Mouse (Mus musculus): ENCODE data around the gene Slc17a2. TPM values are rescaled to one million over a fixed set of nuclear protein-coding genes. Genes with fewer than 3 reads are reported as not detected.

The Slc17a2 gene
- total RNA-seq, 2 experiments from 2014 or later, result not detected

- intact Hi-C loops (cut with DNase I), result no loop called here
Measured at GRCm38 (mm10) chr13:23868790-23869533, 62.2 kb downstream of the Slc17a2 start.

DNA sequence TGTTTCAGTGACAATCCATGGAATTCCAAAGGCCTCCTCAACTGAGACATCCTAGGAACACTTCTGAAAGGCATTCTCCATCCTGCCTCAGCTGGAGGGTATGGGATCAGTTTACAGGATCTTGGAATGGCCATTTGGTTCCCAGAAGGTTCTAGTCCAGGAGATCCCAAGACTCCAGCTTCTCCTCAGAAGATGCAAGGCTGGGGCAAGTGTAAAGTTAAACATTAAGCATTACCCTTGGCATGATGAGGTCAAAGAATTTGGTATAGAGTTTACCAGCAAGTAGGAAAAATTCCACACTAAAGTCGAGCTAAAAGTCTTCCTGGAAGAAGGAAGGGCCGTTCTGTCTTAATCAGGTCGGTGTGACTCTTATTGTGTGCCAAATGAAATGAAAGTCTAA lies 63.2 kb downstream of the Slc17a2 start:
- intact Hi-C loops (cut with DNase I), result no loop called here
- no peak for DNase-seq (ENCODE audit: low spot score in 2 of 2)

More at GRCm38 (mm10) chr13:23868790-23869533, 62.2 kb downstream of the Slc17a2 start:
- DNase-seq (ENCODE audit: low spot score in 2 of 2), result no peak

DNA sequence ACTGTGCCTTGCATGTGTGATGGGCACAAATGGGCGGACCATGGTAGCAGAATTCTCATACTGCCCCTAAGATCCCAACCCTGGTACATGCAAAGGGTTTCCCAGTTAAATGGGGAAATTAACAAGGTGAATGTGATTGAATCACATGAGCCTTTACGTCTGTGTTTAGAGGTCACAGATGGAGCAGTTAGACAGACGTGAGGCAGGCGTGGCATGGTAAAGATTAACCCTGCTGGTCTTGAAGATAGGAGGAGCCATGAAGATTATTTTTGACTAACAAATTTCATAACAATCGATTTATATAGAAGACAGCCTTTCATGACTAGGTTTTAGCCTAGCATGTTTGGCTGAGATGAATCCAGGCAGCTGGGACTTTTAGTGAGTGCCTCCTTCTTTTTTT lies 66.3 kb downstream of the Slc17a2 start:
- intact Hi-C loops (cut with DNase I), result no loop called here
- DNase-seq (ENCODE audit: low spot score in 2 of 2), result no peak

Other genes starting within 250 kb of the Slc17a2 start
- gene Hist1h3e, start 244.6 kb upstream of the Slc17a2 start, total RNA-seq (2021), result 10 to 100 TPM; 46.6 to 51.6 TPM
- gene Hist1h2ae, start 235.8 kb upstream of the Slc17a2 start, total RNA-seq (2021), result 1 to 10 TPM; 6.2 to 7.8 TPM
- gene Hist1h2bg, start 235.6 kb upstream of the Slc17a2 start, total RNA-seq (2021), result 10 to 100 TPM; 86.3 to 99.7 TPM
- gene Hist1h2bf, start 232.8 kb upstream of the Slc17a2 start, total RNA-seq (2021), result 10 to 100 TPM; 20.6 to 28.9 TPM
- gene Hist1h2ad, start 232.6 kb upstream of the Slc17a2 start, total RNA-seq (2021), result 1 to 10 TPM; 3.1 to 8.2 TPM
- gene Hist1h3d, start 231.2 kb upstream of the Slc17a2 start, total RNA-seq (2021), result 10 to 100 TPM in 1 of 2 experiments, 1 to 10 TPM in 1; 7.7 to 10.8 TPM
- 100 to 1,000 TPM; 160 to 166 TPM for gene Hist1h4d, start 225.4 kb upstream of the Slc17a2 start, total RNA-seq (2021)
- gene Hist1h2be, start 185.9 kb upstream of the Slc17a2 start, total RNA-seq (2021), result 1 to 10 TPM; 7.0 to 7.4 TPM
- gene Hist1h1e, start 184.4 kb upstream of the Slc17a2 start, total RNA-seq (2021), result 10 to 100 TPM; 70.8 to 73.2 TPM
- gene Hist1h2ac, start 123.0 kb upstream of the Slc17a2 start, total RNA-seq (2021), result 1 to 10 TPM; 2.5 to 2.9 TPM
- 10 to 100 TPM; 32.1 to 33.8 TPM for gene Hist1h2bc, start 122.8 kb upstream of the Slc17a2 start, total RNA-seq (2021)
- gene Hist1h1t, start 111.2 kb upstream of the Slc17a2 start, total RNA-seq (2021), result not detected
- gene Hist1h4c, start 108.5 kb upstream of the Slc17a2 start, total RNA-seq (2021), result 100 to 1,000 TPM; 107 to 117 TPM
- 1 to 10 TPM; 2.4 to 3.7 TPM for gene Hfe, start 96.1 kb upstream of the Slc17a2 start, total RNA-seq (2021)
- 10 to 100 TPM; 68.2 to 74.7 TPM for gene Hist1h1c, start 68.2 kb upstream of the Slc17a2 start, total RNA-seq (2021)
- gene Hist1h3c, start 61.4 kb upstream of the Slc17a2 start, total RNA-seq (2021), result 1 to 10 TPM; 1.9 to 2.6 TPM
- 10 to 100 TPM; 17.9 to 19.8 TPM for gene Hist1h2bb, start 60.3 kb upstream of the Slc17a2 start, total RNA-seq (2021)
- gene Hist1h2ab, start 55.9 kb upstream of the Slc17a2 start, total RNA-seq (2021), result 10 to 100 TPM; 28.3 to 44.5 TPM
- gene Hist1h3b, start 54.7 kb upstream of the Slc17a2 start, total RNA-seq (2021), result 10 to 100 TPM in 1 of 2 experiments, 1 to 10 TPM in 1; 9.7 to 14.5 TPM
- gene Hist1h4b, start 50.0 kb upstream of the Slc17a2 start, total RNA-seq (2021), result 10 to 100 TPM; 87.5 to 90.3 TPM
- 10 to 100 TPM; 62.2 to 71.7 TPM for gene Hist1h4a, start 45.8 kb upstream of the Slc17a2 start, total RNA-seq (2021)
- 10 to 100 TPM; 41.3 to 42.8 TPM for gene Hist1h3a, start 44.6 kb upstream of the Slc17a2 start, total RNA-seq (2021)
- gene Hist1h1a, start 43.3 kb upstream of the Slc17a2 start, total RNA-seq (2021), result 10 to 100 TPM; 26.1 to 28.4 TPM
- gene Trim38, start 37.1 kb upstream of the Slc17a2 start, total RNA-seq (2021), result not detected
- gene Slc17a3, start 32.4 kb downstream of the Slc17a2 start, total RNA-seq (2021), result not detected
- gene Slc17a1, start 60.8 kb downstream of the Slc17a2 start, total RNA-seq (2021), result not detected
- gene Slc17a4, start 108.0 kb downstream of the Slc17a2 start, total RNA-seq (2021), result not detected
- not detected for gene Hist1h2ba, start 127.2 kb downstream of the Slc17a2 start, total RNA-seq (2021)
- gene Hist1h2aa, start 127.5 kb downstream of the Slc17a2 start, total RNA-seq (2021), result not detected
- 1 to 10 TPM in 1 of 2 experiments, not detected in 1; 1.0 TPM for gene Scgn, start 184.2 kb downstream of the Slc17a2 start, total RNA-seq (2021)